Mouse (Mus musculus) lung, postnatal 10 days (tissue): ENCODE measurements around the gene Prpf8.
"Not testable (repeated sequence)": the region's sequence is repeated elsewhere in the genome, so short reads cannot be mapped to it uniquely, and the experiment has no call there.

Source experiments
- DNase-seq: peaks from one replicate; pipeline ENCODE4 v3.0.0; 2021

Prpf8 gene

GRCm38 (mm10) chr11:75535106-75535795 lies 48.6 kb downstream of the Prpf8 start:
- DNase-seq: no peak

- no peak for DNase-seq
Observed at GRCm38 (mm10) chr11:75536255-75537024, 49.8 kb downstream of the Prpf8 start.

GRCm38 (mm10) chr11:75537025-75537414 lies 50.4 kb downstream of the Prpf8 start:
- DNase-seq: no peak

GRCm38 (mm10) chr11:75537491-75538183 lies 51.0 kb downstream of the Prpf8 start:
- DNase-seq: peak; percentile 50

GRCm38 (mm10) chr11:75538184-75538969 lies 51.8 kb downstream of the Prpf8 start:
- no peak for DNase-seq

- no peak for DNase-seq
Observed at GRCm38 (mm10) chr11:75538970-75539299, 52.3 kb downstream of the Prpf8 start.

- no peak for DNase-seq
Observed at GRCm38 (mm10) chr11:75540209-75540608, 53.6 kb downstream of the Prpf8 start.

- DNase-seq: no peak
Observed at GRCm38 (mm10) chr11:75540710-75541581, 54.3 kb downstream of the Prpf8 start.

- no peak for DNase-seq
Observed at GRCm38 (mm10) chr11:75544713-75545112, 58.1 kb downstream of the Prpf8 start.

GRCm38 (mm10) chr11:75546057-75546456 lies 59.4 kb downstream of the Prpf8 start:
- DNase-seq: no peak

- peak; percentile 63 for DNase-seq
Observed at GRCm38 (mm10) chr11:75549658-75550111, 63.1 kb downstream of the Prpf8 start.

- peak; percentile 83 for DNase-seq
Observed at GRCm38 (mm10) chr11:75550200-75550946, 63.8 kb downstream of the Prpf8 start.

GRCm38 (mm10) chr11:75551321-75551720 lies 64.7 kb downstream of the Prpf8 start:
- no peak for DNase-seq

- DNase-seq: peak; percentile 73
Observed at GRCm38 (mm10) chr11:75551961-75552441, 65.4 kb downstream of the Prpf8 start.

- no peak for DNase-seq
Observed at GRCm38 (mm10) chr11:75552906-75553482, 66.4 kb downstream of the Prpf8 start.

GRCm38 (mm10) chr11:75556006-75556405 lies 69.4 kb downstream of the Prpf8 start:
- DNase-seq: not testable (repeated sequence)

- DNase-seq: no peak
Observed at GRCm38 (mm10) chr11:75557142-75557541, 70.5 kb downstream of the Prpf8 start.

- no peak for DNase-seq
Observed at GRCm38 (mm10) chr11:75558101-75558500, 71.5 kb downstream of the Prpf8 start.
